Mouse (Mus musculus): ENCODE data around the gene Gm5798. TPM values are rescaled to one million over a fixed set of nuclear protein-coding genes. Genes with fewer than 3 reads are reported as not detected.

The Gm5798 gene
- not detected for total RNA-seq (2023)

GRCm38 (mm10) chr14:41348309-41348708 lies at the start of gene Gm5798:
Gm5798 (plus strand) TSS chr14:41348609.

GRCm38 (mm10) chr14:41386279-41386678 lies 37.9 kb downstream of the Gm5798 start, which contains the start of gene Gm7945:
Gm7945 (minus strand) TSS chr14:41386379.

Other genes starting within 250 kb of the Gm5798 start
- gene Mat1a, start 243.6 kb upstream of the Gm5798 start, total RNA-seq (2023): not detected
- not detected for gene Sftpa1, start 216.8 kb upstream of the Gm5798 start, total RNA-seq (2023)
- not detected for gene Mbl1, start 197.2 kb upstream of the Gm5798 start, total RNA-seq (2023)
- gene Sftpd, start 163.5 kb upstream of the Gm5798 start, total RNA-seq (2023): not detected
- not detected for gene Gm2832, start 69.8 kb upstream of the Gm5798 start, total RNA-seq (2023)
- not detected for gene Gm7945, start 37.8 kb downstream of the Gm5798 start, total RNA-seq (2023)
- gene Gm6482, start 59.7 kb downstream of the Gm5798 start, total RNA-seq (2023): not detected
- not detected for gene Gm7954, start 104.9 kb downstream of the Gm5798 start, total RNA-seq (2023)
- not detected for gene Gm3486, start 140.9 kb downstream of the Gm5798 start, total RNA-seq (2023)
- gene Gm7970, start 207.0 kb downstream of the Gm5798 start, total RNA-seq (2023): not detected
- gene 1700049E17Rik2, start 224.6 kb downstream of the Gm5798 start, total RNA-seq (2023): not detected